Mouse (Mus musculus) thymus, postnatal 14 days (tissue): Measurements from ENCODE around the gene Olfr1246.
"Not testable (repeated sequence)": the region's sequence is repeated elsewhere in the genome, so short reads cannot be mapped to it uniquely, and the experiment has no call there.

Source experiments
- DNase-seq: peaks from one replicate; pipeline ENCODE4 v3.0.0; 2021

Olfr1246 gene

DNA sequence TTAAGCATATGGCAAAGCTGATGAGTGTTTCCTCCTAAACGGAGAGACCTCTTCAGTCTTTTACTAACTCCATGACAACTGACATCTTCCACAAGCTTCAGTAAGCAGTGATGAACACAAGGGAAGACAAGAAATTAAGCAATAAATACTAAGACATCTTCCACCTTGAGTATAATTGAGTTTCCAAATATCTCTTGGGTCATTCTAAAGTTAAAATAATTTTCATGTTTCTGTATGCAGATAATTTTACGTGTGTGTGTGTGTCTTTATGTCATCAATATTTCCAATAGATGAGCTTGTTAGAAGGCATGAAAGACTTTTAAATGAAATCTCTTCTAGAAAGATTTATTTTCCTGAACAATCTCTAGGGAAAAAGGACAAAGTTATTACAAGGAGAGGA is at the start of gene Olfr1246:
Gene Olfr1246, minus strand, starts transcription at position 101 of the 400 bp plus-strand sequence.
- no peak for DNase-seq

DNA sequence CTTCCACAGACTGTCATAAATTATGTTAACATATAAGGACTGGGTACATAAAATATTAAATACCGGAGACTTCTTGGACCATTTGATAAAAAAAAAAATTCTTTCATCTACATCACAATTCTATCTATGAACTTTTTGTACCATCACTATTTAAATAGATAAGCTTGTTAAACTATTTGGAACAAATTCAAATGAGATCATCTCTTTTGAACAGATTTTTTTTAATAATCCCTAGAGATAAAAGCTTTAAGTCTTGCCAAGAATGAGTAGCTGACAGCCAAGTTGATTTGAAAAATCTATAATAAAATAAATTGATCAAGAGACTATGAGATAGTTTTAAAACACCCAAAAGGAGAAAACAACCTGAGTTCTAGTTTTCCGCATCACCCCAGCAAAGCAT is 41.9 kb upstream of the Olfr1246 start, which contains the start of gene Olfr1249:
Gene Olfr1249, minus strand, starts transcription at position 101 of the 400 bp plus-strand sequence.
- no peak for DNase-seq

DNA sequence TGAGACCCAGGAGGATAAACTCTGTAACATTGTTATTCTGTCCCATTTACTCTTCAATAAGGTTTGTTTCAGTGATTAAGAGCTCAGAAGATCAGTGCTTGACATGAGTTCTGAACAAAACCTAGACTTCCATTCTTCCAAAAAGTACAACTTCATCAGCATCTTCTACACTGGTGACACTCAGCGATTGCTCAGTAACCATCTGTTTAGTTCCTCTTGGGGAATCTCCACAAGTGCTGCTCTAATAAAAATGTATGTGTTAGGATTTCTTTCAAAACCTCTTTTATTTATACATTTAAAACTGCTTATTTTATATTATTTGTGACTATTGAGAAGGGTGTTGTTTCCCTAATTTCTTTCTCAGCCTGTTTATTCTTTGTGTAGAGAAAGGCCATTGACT is 25.2 kb upstream of the Olfr1246 start, which contains the start of gene Olfr1248:
Gene Olfr1248, minus strand, starts transcription at position 101 of the 400 bp plus-strand sequence.
- DNase-seq: not testable (repeated sequence)

DNA sequence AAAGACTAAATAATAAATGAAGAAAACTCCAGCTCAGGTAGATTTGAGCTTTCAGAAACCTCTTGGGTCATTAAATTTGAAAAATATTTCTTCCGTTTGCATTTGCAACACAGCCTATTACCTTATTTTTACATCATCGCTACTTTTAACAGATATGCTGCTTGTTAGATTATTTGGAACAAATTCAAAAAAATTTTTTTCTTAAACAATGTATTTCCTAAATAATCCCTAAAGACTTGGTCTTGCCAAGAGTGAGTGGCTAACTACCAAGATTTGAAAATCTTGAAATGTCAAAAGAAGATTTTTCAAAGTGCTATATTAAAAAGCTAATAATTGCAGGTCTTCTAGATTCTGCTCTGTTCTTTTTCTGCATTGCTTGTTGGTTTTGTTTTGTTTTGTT is 21.1 kb upstream of the Olfr1246 start, which contains the start of gene Olfr1247:
Gene Olfr1247, minus strand, starts transcription at position 101 of the 400 bp plus-strand sequence.
- DNase-seq: no peak

DNA sequence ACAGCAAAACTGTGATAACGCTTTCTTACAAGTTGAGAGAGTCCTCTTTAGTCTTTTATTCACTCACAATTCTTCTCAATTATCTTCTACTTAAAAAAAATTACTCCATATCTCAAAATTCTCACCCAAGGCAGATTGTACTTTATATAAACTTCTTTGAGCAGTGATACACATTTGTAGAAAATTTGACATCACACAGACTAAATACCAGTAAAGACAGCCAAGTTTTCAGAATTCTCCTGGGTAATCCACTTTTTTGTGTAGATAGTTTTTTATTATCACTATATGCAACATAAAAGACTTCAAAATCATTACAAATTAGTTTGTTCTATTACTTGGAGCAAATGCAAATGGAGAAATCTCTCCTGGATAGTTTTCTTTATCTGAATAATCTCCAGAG is 14.6 kb downstream of the Olfr1246 start, which contains the start of gene Olfr1245:
Gene Olfr1245, minus strand, starts transcription at position 101 of the 400 bp plus-strand sequence.
- DNase-seq: no peak

DNA sequence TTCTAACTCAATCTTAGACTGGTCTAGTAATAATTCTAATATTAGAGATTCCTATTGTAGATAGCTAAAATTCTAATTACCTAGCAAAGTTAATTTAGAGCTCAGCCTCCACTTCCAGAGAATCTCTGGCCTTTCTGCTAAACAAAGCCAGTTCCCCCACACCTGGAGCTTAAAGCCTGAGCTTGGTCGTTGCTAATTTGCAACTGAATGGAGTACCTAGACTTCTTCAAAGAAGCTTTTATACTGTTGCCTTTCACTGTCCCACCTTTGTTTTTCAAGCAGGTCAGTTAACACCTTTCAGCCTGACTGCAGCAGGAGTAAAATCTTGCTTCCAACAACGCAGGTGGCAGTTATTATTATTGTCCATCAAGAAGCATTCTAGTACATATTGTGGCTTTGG is 30.3 kb downstream of the Olfr1246 start:
- not testable (repeated sequence) for DNase-seq

DNA sequence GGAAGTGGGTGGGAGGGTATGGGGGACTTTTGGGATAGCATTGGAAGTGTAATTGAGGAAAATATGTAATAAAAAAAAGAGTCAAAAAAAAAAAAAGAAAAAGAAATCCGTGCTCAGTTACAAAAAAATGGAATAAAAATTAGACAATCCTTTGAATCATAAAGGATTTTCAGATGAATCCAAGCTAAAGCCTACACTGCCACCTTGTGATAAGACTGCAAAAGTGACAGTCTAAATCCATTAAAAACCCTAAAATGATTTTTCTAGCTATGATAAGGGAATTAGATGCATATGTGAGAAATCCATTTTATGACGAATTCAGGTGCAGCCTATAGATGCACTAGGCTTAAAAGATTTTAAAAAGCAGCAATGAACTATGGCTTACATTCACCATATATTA is 48.4 kb downstream of the Olfr1246 start:
- no peak for DNase-seq

DNA sequence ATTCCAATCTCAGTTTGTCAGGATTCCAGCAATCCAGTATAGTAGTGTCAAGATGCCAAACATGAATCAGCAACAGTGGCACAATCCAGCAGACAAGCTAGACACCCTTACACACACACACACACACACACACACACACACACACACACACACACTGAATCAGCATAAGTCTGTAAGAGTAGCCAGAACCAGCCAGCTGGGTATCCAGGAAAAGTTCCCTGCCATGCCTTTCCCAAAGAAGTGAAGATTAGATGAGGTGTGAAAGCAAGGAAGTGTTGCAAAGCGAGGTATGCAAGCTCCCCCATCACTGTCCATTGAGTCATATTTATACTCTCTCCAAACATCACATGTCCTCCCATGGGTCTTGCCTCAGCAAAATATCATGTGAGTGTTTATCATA is 53.0 kb downstream of the Olfr1246 start:
- no peak for DNase-seq
